Mouse (Mus musculus) neural tube, embryonic 10.5 days (tissue): Measurements from ENCODE around the gene Hist1h2ad.
"Not testable (repeated sequence)": the region's sequence is repeated elsewhere in the genome, so short reads cannot be mapped to it uniquely, and the experiment has no call there.

ENCODE experiments used
- DNase-seq: peaks from one replicate; pipeline ENCODE4 v3.0.0-alpha.2; 2017; ENCODE audit warnings: low spot score; ENCODE audit errors: extremely low spot score

Gene Hist1h2ad

DNA sequence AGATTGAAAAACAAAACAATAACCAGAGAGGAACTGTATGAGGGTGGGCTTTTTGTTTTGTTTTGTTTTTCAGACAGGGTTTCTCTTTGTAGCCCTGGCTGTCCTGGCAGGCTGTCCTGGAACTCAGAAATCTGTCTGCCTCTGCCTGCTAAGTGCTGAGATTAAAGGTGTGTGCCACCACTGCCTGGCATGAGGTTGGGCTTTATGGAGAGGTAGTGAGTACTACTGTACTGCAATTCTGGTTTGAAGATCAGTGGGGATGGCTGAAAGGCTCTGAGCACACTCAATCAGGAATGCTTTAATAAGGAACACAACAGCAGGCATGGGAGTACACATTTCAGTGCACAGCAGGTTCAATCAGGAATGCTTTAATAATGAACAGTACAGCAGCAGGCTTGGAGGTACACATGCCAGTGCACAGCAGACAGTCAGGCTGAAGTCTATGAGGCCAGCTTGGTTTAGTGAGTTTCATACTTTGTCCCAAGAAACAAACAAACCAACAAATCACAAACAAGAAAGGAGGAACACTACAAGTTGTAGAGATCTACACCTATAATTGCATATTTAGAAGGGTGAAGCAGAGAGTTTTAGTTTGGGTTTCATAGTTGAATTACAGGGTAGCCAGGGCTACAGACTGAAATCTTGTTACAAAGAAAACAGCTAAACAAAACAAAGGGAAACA, 9.3 kb downstream of the Hist1h2ad start:
- no peak for DNase-seq

DNA sequence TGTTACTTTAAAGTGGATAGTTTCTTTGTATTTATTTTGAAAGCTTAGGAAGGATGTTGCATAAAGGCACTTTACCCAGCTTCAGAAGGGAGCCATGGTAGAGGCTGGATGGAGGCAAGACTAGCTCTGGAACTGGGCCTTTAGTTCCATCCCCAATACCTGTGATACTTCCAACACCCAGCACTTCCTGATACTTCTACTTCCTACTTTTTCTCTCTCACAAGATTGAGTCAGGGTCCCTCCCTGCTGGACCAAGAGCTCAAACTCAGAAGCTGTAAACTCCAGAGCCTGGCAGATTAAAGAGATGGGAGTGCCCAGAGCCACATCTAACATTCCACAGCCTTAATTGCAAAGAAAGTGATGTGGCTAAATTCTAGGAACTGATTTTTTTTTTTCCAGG, 10.2 kb downstream of the Hist1h2ad start:
- DNase-seq, result peak; percentile 40

DNA sequence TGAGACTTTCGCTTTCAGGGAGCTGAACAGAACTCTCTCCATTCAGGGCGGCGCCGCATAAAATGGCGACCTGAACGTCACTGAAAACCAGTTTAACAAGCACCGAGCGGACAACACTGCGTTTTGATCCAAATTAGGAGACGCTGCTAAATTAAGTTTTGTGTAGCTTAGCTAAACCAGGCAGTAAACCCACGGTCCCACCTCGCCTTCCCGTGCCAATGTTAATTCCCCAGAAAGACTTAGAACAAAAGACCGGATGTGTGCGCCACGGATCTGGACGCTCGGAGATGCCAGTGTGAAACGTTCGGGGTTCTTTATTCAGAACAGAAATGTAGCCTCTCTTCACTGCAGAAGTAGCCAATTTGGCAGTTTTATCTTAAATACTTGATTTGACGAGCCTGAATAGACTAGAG, 10.9 kb downstream of the Hist1h2ad start:
- peak; percentile 80 for DNase-seq

DNA sequence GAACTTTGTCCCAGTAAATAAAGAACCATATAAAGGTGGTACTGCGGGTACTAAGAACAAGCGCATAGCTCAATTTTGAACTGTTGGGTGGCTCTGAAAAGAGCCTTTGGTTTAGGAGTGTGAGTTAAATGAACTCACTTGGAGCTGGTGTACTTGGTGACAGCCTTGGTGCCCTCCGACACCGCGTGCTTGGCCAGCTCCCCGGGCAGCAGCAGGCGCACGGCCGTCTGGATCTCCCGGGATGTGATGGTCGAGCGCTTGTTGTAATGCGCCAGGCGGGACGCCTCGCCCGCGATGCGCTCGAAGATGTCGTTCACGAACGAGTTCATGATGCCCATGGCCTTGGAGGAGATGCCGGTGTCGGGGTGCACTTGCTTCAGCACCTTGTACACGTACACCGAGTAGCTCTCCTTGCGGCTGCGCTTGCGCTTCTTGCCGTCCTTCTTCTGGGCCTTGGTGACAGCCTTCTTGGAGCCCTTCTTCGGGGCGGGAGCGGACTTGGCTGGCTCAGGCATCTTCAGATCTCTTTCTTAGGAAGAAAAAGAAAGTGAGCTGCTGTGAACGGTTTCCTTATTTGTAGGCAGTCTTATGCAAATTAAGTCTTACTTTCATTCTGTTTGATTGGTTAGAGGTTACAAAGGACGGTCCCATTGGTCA, 11.4 kb downstream of the Hist1h2ad start:
- DNase-seq, result peak; percentile 66

DNA sequence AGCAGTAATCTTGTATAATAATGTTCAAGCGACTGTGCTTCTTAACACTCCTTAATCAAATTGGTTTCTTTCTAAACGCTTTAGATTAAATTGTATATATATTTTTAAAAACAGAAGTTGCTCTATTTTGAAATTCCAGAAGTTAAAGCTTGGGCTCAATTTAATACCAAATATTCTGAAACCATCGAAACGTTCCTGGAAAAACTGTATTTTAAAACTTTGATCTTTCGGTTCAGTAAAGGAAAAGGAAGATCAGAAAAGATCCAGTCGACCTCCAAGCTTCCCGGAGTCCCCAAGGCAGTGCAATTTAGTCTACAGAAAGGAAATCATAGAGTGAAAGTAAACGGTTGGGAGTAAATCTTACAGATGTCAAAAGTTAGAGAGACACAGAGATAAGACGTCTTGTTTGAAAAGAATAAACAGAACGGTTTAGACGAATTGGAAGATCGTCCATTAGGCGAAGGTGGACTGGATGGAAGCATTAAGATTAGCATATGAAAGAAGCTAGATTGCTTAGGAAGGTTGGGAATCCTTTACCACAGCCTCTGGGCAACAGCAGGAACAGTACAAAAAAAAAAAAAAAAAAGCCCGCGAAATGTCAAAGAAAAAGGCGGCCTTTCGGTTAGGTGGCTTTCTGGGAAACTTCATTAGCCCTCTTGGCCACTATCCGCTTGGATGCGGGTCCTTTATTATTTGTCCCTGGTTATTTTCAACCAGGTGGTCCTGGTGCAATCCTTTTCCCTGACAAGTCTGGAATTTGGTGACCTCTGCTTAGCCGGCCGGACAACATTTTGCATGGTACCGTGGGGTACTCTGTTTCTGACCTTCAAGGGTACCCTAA, 12.1 kb downstream of the Hist1h2ad start:
- peak; percentile 47 for DNase-seq

DNA sequence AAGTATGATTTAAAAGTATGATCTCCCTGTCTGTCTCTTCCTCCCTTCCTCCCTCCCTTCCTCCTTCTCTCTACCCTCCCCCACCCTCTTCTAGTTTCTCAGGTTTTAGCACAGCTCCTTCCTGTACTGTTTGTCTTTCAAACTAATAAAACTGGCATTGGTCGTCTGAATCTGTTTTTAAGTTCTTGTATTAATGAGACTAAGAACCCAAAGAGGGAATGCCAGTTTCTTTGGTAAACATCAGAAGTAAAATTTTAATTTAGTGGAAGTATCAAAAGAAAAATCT, 12.7 kb downstream of the Hist1h2ad start:
- DNase-seq, result no peak

DNA sequence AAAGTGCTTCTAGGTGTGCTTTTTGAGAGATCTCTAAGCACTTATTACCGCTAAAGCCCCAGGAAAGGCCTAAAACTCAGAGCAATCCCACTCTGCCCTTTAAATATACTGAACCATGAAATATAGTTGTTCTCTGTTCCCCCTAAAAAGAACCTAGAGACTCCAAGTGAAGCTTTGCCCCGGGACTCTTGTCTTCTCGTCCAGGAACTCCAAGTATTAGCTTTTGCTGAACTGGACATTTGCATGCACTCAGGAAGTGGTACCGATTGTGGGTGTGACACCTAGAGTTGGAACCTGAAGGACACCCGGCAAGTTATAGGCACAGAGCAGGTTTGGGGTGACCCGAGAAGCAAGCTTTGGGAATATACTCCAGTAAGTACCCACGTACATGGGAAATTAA, 17.0 kb downstream of the Hist1h2ad start:
- no peak for DNase-seq

DNA sequence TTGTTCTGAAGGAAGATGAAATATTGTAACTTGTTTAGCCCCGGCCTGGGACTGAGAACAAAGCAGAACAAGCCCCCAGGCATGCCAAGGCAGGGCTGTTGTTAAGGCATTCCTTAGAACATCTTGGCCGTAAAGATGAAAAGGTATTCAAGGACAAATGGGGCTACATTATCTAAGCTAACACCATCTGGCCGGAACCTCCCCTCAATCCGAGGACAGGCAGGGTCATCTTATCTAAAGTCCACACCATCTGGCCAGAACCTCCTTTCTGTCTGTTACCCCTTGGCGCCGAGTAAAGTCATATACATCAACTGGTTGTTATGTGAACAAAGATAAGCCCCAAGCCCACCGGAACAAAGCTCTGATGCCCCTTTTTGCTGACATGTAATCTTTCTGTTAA, 17.7 kb downstream of the Hist1h2ad start:
- not testable (repeated sequence) for DNase-seq

DNA sequence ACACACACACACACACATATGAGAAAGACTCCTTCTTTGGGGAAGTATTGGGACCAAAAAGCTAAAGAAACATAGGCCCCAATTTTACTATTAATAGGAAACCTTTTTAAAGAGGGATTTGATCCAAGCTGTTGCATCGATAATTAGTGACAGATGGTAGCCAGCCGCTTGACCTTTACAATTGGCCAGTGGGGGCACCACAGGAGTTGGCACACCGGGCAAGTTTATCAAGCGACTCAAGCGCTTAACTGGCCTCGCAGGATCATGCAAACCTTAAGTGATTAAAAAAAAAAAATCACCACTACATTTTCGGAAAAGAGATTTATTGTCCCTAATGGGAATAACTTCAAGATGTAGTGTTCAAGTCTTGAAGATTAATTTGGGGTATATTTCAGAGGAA, 18.4 kb downstream of the Hist1h2ad start:
- DNase-seq, result no peak

DNA sequence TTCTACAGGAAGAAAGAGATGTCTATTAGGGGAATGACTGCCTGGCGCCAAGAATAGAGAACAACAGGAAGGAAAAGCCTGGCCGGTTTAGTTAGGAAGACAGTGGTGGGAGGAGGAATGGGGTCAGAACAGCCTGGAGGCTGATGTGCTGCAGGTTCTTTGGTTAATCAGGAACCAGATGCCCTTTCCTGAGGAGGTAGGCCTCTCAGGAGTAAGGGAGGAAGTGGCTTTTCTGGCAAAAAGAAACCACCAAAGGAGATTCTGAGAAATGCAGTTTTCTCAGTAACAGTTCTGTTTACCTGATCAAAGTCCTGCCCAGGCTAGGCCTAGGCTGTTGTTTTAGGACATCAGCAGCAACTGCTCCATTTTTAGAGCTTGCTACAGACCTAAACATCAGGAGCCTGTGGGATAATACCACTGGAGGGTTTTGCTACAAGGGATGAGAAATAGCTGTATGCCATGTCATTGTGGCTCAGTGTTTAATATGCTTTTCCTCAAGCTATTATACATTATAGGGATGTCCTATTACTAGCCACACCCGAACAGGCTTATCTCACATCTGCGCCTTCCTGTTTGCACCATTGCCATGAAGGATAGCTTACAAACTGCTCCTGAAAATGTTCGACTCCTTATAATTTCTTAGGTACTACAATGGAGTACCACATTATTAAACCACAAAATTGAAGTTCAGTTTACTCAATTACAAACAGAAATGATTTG, 19.0 kb downstream of the Hist1h2ad start:
- DNase-seq, result no peak

DNA sequence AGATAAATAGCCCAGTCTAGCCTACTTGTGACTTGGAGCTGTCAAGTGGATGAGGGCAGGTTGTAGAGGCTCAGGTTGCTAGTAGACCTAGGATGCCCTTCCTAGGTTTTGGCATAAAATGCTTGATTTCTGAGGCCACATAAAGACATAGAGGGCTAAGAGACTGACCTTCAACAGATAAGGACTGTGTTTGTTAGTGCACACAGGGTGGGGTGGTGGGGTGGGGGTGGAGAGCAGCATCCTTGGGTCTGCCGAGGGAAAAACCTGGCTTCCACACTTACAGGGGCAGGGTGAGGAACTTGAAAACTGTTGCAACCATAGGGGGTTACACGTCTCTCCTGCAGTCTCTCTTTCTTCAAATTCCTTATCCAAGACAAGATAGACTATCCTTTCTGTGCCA, 21.0 kb downstream of the Hist1h2ad start:
- no peak for DNase-seq

DNA sequence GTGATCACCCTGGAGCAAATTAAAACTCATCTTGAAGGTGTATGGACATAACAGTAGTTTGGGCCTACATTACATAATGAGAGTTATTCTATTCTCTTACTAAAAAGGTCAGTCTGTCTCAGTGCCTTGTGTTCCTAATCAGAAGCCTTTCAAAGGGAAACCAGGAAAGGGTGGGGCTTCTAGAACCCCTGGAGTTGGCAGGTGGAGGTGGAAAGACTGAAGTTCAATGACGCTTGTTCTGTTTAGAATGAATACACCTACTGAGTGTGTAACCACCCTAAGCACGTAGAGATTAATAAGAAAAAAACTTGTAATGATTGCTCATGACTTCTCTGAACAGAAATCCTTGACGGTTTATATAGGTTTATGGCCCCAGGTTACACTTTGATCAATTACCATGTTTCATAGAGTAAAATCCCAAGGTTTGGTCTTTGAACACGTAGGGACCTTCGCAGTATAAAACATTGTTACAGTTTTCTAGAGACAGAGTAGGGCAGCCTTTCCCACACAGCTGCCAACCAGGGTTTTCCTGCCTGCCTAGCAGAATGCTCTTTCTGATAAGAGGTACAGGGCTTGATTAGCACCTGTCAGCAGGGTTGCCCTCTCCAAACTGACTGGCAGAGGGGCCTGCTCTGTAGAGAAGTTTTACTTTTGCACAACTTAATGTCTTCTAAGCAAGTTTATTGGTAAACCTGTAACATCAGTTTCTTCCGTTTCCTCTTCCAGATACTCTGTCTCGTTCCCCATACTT, 21.6 kb downstream of the Hist1h2ad start:
- DNase-seq, result no peak

DNA sequence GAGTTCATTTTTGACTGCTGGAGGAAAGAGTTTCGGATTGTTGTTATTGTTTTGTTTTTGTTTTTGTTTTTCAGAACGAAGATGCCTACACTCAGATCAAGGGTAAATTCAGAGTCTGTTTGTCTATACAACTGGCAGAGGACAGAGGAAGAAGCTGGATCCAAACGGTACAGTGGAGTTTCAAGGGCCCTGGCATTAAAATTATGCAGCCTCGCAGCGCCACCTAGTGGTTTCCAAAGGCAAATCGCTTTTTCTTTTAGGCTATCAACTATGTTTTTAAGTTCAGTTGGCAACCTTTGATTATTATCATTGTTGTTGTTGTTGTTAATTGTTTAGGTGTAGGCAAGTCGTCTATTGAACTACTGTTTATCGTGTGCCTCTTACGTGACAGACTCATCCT, 23.8 kb downstream of the Hist1h2ad start:
- peak; percentile 81 for DNase-seq

DNA sequence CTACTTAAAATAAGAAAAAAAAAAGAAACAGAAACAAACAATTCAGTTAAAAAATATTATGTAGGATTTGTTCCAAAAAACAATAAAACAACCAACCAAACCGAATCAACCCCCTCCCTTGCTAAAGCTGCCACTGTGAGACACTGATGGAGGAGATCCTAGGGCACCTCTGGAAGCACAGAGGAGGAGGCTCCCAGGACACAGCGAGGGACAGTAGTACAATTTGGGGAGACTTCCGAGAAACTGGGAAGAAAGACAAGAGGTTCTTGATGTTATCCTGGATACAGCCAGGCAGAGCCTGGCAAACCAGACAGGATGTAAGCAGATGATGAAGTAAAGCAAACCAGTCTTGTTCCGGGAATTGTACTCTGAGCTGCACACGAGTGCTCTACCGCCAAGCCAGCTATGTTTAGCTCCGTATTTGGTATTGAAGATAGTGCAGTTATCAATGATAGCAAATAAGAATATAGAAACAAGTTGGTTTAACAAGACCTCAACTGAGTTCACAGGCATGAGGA, 29.1 kb downstream of the Hist1h2ad start:
- DNase-seq, result no peak

DNA sequence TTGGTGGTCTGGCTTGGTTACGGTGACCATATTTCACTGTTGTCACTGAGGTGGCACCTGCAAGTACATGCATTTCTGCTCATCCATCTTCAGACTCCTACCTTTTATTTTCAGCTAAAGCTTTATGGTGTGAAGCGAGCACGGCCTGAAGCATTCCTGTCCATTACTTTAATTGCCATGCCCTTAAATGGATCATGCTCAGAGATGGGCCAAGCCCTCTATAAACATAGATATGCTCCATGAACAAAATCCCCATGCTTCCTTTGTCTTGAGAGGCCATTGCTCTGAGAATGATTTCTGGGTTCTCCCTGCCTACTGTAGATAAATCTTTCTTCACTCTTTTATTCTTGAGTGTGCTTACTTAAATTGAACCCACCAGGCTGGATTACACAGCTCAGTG, 30.3 kb downstream of the Hist1h2ad start:
- no peak for DNase-seq

DNA sequence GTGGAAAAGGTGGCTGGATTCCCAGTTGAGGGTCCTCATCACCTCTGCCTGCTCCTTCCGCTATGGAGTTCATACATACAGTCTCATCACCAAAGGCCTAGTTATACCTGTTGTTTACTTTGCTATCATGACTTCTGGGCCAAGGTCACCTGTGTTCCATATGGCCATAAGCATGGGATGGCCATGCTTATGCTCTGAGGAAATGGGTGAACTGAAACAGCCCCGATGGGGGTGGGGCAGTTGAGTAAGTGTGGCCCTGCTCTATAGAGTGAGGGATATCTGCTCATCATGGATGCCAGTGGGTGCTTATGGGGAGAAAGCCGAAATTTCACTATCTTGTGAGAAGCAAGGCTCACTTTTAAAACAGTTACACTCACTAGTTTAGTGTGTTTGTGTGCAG, 30.9 kb downstream of the Hist1h2ad start:
- no peak for DNase-seq

DNA sequence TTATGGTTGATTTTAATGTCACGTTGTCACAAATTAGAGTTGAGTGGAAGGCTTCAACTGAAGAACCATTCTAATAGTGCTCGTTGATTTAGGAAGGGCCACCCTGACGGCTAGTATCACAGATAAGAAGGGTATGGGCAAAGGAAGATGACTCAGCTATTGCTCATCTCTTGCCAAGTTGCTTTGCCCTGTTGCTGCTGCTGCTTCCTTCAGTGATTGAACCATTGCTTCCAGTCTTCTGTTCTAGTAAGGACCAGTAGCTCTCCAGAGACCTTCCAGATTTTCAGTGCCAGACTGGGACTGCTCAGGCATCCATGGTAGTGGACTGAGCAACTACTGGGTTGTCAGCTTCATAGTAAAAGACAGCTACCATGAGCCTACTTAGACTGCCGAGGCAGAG, 35.0 kb downstream of the Hist1h2ad start:
- DNase-seq, result no peak

DNA sequence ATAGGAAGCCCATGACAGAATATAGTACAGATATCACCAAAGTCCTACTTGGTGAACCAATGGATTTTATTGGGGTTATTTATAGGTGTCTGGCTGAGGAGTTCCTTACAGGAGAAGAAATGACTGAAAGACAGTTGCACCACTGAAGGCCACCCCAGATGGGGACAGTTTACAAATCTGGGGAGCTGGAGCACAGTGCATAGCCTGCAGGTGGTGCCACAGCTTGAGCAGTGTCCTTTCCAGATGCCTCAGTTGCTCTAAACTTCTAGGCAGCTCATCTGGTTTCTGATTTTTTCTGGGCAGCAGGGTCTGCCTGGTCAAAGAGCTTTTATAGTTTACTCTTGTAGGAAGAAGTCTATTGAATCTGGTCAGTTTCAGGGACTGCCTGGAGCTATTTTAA, 35.7 kb downstream of the Hist1h2ad start:
- no peak for DNase-seq

DNA sequence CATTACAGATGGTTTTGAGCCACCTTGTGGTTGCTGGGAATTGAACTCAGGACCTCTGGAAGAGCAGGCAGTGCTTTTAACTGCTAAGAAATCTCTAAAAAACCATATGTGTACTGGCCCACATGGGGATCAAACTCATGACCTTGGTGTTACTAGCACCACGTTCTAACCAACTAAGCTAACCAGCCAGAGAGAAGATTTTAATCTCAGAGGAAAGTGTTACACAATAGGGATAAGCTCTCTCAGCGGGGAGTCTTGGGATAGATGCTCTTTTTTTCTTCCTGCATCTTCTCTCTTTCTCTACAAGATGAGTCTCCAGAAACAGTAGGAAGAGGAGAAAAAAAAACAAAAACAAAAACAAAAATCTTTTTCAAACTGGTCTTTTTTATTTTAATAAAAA, 36.2 kb downstream of the Hist1h2ad start:
- no peak for DNase-seq

DNA sequence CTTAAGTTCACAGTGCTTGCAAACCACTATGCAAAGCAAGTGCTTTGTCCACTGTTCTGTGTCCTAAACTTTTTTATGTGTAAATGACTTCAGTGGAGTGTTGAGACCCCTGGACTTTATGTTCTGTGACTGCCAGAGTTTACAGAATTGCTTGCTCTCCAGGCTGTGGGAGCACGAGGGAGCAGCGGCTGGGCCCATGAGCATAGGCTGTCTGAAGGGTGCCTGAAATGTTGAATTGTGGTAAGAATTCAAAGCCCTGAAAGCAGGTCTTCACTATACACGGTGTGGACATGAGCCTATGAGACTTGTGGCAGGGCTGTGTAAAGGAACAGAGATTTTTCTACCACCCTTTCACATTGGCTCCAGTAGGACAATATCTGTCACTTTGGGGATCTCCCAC, 37.5 kb downstream of the Hist1h2ad start:
- no peak for DNase-seq
